Mouse (Mus musculus): ENCODE measurements around the gene Cd2. TPM values are rescaled to one million over a fixed set of nuclear protein-coding genes. Genes with fewer than 3 reads are reported as not detected.

Cd2 gene
- polyA plus RNA-seq, 1 experiment from 2014 or later: 0.14 TPM

DNA sequence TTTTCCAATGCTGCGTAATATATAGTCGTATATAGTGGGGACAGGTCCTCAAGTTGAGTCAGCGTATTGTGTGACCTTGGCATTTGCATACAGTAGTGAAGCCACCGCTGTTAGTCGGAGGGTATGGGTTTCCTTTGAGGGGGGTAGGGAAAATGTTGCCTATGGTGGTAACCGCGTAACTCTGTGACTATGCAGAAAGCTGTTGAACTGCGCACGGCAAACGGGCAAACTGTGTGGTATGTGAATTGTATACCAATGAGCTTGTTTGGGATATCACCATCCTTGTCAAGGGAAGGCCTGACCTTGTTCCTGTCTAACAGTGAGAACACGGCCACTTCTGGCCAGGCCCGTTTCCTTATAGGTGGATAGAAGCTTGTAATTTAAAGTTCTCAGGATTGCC lies 1.9 kb downstream of the Cd2 start:
- 91% methylated on average over 12 of the region's 12 CpGs for WGBS
- no peak for ATAC-seq
- H3K36me3 ChIP-seq (ENCODE audit: control insufficient read depth, insufficient read depth, low read length): no peaks in the 10 kb centered on the region

DNA sequence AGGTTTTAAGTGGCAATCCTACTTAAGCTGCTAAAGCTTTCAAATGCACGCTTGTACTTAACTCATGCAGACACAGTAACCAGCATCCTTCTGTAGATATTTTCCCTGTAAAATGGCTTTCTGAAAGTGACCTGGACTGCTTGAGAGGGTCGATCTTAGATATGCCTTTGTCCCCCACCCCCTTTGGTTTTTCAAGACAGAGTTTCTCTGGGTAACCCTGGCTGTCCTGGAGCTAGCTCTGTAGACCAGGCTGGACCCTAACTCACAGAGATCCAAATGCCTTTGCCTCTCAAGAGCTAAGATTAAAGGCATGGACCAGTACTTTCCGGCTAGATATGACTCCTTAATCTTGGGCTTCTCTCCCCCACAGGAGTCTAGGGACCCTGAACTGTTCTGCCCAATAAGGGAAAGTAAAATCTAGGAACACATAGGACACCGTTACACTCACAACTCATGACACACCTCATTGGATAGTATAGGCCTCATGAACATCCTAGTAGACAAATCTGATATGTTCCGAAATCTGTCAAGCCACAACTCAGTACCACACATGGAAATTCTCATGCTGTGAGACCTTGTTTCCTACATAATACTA lies 2.6 kb downstream of the Cd2 start:
- 92% methylated on average over 5 of the region's 5 CpGs for WGBS
- no peak overlapping the region for H3K27ac ChIP-seq (ENCODE audit: low read depth, low read length)
- no peak for ATAC-seq

More for the DNA sequence above, 1.9 kb downstream of the Cd2 start:
- Histone ChIP-seq H3K4me2 (ENCODE audit: low read length) (no peak overlapping the region), H3K27me3 (replicated peaks; ENCODE audit: control insufficient read depth, insufficient read depth, low read length) (no peaks in the 10 kb centered on the region), H3K27ac (ENCODE audit: low read depth, low read length) (no peak overlapping the region), H3K4me1 (ENCODE audit: control insufficient read depth, insufficient read depth, low read depth, low read length) (peaks cover under 1% of the 10 kb centered on the region; the same call in 1 of the 2 replicates), H3K9ac (ENCODE audit: low read depth, low read length) (no peak overlapping the region), H3K9me3 (ENCODE audit: control insufficient read depth, low read length) (no peaks in the 10 kb centered on the region), H3K4me3 (ENCODE audit: low read length) (no peak overlapping the region)

DNA sequence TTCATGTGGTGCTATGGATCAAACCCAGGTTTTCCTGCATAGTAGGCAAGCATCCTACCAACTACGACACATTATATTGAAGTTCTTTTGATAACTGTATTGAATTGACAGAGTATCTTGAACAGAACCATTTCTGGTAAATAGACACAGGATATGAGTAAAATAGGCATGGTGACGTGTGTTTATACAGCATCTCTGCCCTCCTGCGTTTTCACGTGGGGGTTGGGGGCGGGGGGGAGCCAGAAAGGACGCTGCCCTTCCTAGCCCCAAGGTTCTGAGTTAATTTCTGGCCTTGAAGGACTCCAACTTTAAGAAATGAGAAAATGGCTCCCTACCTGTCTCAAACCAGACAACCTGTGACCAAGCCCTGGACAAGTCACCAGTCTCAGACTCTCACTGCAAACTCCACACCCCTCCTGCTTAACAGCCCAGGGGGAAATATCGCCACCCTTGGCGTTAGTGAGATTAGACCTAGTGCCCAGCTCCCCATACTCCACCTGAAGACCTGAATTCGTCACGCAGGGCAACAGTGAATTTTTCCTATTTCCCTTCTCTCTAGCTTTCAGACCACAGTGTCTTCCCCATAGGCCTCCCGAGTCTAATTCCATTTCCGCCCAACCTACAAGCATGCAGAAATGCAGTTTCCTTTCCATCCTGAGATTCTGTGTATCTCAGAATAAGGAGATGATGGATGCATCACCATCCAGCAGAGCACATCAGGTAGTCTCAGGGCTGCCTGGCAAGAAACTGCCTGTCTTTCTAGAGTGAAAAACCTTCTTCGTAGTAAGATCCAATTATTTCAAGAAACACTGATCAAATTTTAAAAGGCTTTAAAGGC lies 3.7 kb downstream of the Cd2 start:
- H3K36me3 ChIP-seq (ENCODE audit: control insufficient read depth, insufficient read depth, low read length): no peaks in the 10 kb centered on the region
- H3K4me3 ChIP-seq (ENCODE audit: low read length): no peak overlapping the region
- no peaks in the 10 kb centered on the region for H3K27me3 ChIP-seq (replicated peaks; ENCODE audit: control insufficient read depth, insufficient read depth, low read length)
- no peak overlapping the region for H3K9ac ChIP-seq (ENCODE audit: low read depth, low read length)
- ATAC-seq: no peak
- H3K4me1 ChIP-seq (ENCODE audit: control insufficient read depth, insufficient read depth, low read depth, low read length): peaks cover 4% of the 10 kb centered on the region; the same call in 1 of the 2 replicates
- no peak overlapping the region for H3K27ac ChIP-seq (ENCODE audit: low read depth, low read length)
- H3K9me3 ChIP-seq (ENCODE audit: control insufficient read depth, low read length): no peaks in the 10 kb centered on the region
- WGBS: 86% methylated on average over 13 of the region's 13 CpGs
- H3K4me2 ChIP-seq (ENCODE audit: low read length): no peak overlapping the region

More for the DNA sequence above, 2.6 kb downstream of the Cd2 start:
- no peaks in the 10 kb centered on the region for H3K9me3 ChIP-seq (ENCODE audit: control insufficient read depth, low read length)
- no peak overlapping the region for H3K4me2 ChIP-seq (ENCODE audit: low read length)
- no peak overlapping the region for H3K4me3 ChIP-seq (ENCODE audit: low read length)
- H3K9ac ChIP-seq (ENCODE audit: low read depth, low read length): no peak overlapping the region
- no peaks in the 10 kb centered on the region for H3K27me3 ChIP-seq (replicated peaks; ENCODE audit: control insufficient read depth, insufficient read depth, low read length)
- no peaks in the 10 kb centered on the region for H3K36me3 ChIP-seq (ENCODE audit: control insufficient read depth, insufficient read depth, low read length)
- H3K4me1 ChIP-seq (ENCODE audit: control insufficient read depth, insufficient read depth, low read depth, low read length): peaks cover 4% of the 10 kb centered on the region; the same call in 1 of the 2 replicates

DNA sequence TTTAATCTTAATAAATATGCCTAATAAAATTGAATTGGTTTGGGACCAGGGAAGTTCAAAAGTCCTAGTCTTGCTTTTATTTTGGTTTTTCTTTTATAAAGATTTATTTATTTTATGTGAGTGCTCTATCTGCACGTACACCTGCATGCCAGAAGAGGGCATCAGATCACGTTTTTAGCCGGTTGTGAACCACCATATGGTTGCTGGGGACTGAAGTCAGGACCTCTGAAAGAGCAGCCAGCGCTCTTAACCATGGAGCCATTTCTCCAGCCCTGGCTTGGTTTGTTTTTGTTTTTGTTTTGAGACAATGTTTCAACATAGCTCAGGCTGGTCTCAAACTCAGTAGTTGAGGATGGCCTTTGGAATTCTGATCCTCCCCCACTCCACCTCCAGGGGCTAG lies 4.3 kb downstream of the Cd2 start:
- Histone ChIP-seq H3K27me3 (replicated peaks; ENCODE audit: control insufficient read depth, insufficient read depth, low read length) (no peaks in the 10 kb centered on the region), H3K4me1 (ENCODE audit: control insufficient read depth, insufficient read depth, low read depth, low read length) (peaks cover 4% of the 10 kb centered on the region; the same call in 1 of the 2 replicates), H3K4me2 (ENCODE audit: low read length) (no peak overlapping the region), H3K9me3 (ENCODE audit: control insufficient read depth, low read length) (no peaks in the 10 kb centered on the region), H3K4me3 (ENCODE audit: low read length) (no peak overlapping the region), H3K36me3 (ENCODE audit: control insufficient read depth, insufficient read depth, low read length) (no peaks in the 10 kb centered on the region), H3K9ac (ENCODE audit: low read depth, low read length) (no peak overlapping the region), H3K27ac (ENCODE audit: low read depth, low read length) (no peak overlapping the region)
- no peak for ATAC-seq
- WGBS: 82% methylated on average over 4 of the region's 4 CpGs

DNA sequence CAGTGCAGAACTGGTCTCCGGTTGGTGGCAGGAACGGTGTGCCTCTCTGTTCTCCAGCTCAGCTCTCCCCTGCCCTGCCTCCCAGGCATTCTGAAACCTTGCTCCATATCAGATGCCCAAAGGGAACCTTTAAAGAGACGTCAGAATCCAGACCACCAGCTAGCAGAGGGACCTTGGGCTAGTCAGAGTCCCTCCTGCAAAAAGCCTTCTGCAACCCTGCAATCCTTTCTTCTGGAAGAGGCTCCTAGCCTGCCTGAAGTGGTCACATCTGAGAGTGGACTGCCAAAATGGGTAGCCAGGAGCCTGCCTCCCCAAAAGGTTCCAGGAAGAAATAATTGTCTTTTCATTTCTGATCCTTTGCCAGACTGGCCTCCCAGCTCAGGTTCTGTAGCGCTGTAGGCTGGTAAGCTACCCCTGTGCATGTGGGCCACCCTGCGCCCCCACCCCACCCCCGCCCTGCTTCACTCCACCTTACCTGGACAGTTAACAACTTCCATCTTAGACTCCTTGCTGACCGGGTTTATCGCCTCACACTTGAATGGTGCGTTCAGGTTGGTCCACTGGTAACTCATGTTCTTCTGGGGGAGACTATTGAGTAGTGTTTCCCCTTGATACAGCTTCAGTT lies 5.1 kb downstream of the Cd2 start:
- no peak for ATAC-seq
- 93% methylated on average over 9 of the region's 9 CpGs for WGBS
- Histone ChIP-seq H3K9me3 (ENCODE audit: control insufficient read depth, low read length) (no peaks in the 10 kb centered on the region), H3K9ac (ENCODE audit: low read depth, low read length) (no peak overlapping the region), H3K27me3 (replicated peaks; ENCODE audit: control insufficient read depth, insufficient read depth, low read length) (no peaks in the 10 kb centered on the region), H3K4me2 (ENCODE audit: low read length) (no peak overlapping the region), H3K27ac (ENCODE audit: low read depth, low read length) (no peak overlapping the region), H3K4me1 (ENCODE audit: control insufficient read depth, insufficient read depth, low read depth, low read length) (peaks cover 4% of the 10 kb centered on the region; the same call in 1 of the 2 replicates), H3K36me3 (ENCODE audit: control insufficient read depth, insufficient read depth, low read length) (no peaks in the 10 kb centered on the region), H3K4me3 (ENCODE audit: low read length) (no peak overlapping the region)

DNA sequence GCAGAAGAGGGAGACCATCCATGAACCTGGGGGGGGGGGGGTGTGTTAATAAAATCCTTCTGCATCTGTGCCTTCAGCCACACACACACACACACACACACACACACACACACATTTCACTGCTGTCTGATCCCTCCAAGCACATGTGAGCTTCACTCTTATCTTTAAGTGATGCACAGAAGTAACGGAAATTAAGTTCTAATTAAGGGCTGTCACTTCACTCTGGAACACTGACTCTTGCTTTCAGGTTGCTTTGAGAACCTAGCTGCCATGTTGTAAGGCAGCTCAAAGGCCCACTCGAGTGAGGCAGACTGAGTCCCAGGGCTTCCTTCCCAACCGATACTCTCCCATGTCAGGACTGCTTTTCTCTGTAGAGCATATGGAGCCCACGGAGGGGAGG lies 5.9 kb downstream of the Cd2 start:
- Histone ChIP-seq H3K36me3 (ENCODE audit: control insufficient read depth, insufficient read depth, low read length) (no peaks in the 10 kb centered on the region), H3K4me1 (ENCODE audit: control insufficient read depth, insufficient read depth, low read depth, low read length) (peaks cover 4% of the 10 kb centered on the region; the same call in 1 of the 2 replicates), H3K9ac (ENCODE audit: low read depth, low read length) (no peak overlapping the region), H3K4me2 (ENCODE audit: low read length) (no peak overlapping the region), H3K4me3 (ENCODE audit: low read length) (no peak overlapping the region), H3K27me3 (replicated peaks; ENCODE audit: control insufficient read depth, insufficient read depth, low read length) (no peaks in the 10 kb centered on the region), H3K27ac (ENCODE audit: low read depth, low read length) (no peak overlapping the region), H3K9me3 (ENCODE audit: control insufficient read depth, low read length) (no peaks in the 10 kb centered on the region)
- no peak for ATAC-seq
- 63% methylated on average over 4 of the region's 4 CpGs for WGBS

DNA sequence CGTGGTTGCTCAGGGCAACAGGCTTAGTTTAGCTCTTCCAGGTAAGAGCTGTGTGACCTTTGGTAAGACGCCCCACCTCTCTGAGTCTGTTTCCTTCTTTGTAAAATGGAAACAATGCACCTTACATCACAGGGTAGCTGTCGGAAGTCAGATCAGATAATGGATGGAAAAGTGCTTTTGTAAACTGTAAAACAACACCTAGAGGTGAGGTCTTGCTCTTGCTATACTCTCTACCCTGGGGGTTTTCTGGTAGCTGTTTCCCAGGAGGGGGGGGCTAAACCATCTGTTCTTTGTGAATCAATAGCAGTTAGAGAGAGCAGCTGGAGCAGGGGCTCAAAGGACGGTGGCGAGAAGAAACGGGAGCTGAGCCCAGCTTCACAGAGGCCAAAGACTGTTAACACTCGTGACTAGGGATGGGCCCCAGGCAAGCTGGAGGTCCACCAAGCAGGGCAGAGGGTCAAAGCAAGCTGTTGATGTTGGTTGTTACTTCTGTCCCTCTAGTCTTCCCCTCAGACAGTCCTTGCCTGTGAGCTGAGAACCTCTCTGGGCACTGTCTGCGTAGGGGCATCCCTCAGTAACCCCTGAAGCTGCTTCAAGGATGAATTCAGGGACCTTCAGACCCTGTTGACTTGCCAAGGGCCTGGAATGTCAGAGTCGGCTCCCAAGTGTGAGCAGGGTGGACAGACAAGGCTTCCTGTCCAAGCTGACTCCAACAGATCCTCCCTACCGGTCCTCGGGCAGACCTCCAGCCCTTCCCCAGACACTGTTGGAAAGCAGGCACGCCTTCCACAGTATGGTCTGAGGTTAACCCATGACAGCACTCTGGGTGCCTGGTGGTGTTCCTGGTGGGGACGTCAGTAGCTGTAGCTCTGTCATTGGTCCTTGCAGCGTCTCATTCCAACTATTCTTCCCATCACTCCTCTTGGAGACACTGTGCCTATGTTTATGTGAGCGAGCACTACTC lies 7.1 kb downstream of the Cd2 start:
- Histone ChIP-seq H3K27me3 (replicated peaks; ENCODE audit: control insufficient read depth, insufficient read depth, low read length) (no peaks in the 10 kb centered on the region), H3K4me2 (ENCODE audit: low read length) (no peak overlapping the region), H3K9ac (ENCODE audit: low read depth, low read length) (no peak overlapping the region), H3K27ac (ENCODE audit: low read depth, low read length) (no peak overlapping the region; the same call in 1 of the 2 replicates), H3K36me3 (ENCODE audit: control insufficient read depth, insufficient read depth, low read length) (no peaks in the 10 kb centered on the region), H3K4me3 (ENCODE audit: low read length) (no peak overlapping the region), H3K4me1 (ENCODE audit: control insufficient read depth, insufficient read depth, low read depth, low read length) (peaks cover 4% of the 10 kb centered on the region; the same call in 1 of the 2 replicates), H3K9me3 (ENCODE audit: control insufficient read depth, low read length) (no peaks in the 10 kb centered on the region)
- 47% methylated on average over 15 of the region's 15 CpGs for WGBS
- peak; percentile 41; the same call in 1 of the 2 replicates for ATAC-seq

DNA sequence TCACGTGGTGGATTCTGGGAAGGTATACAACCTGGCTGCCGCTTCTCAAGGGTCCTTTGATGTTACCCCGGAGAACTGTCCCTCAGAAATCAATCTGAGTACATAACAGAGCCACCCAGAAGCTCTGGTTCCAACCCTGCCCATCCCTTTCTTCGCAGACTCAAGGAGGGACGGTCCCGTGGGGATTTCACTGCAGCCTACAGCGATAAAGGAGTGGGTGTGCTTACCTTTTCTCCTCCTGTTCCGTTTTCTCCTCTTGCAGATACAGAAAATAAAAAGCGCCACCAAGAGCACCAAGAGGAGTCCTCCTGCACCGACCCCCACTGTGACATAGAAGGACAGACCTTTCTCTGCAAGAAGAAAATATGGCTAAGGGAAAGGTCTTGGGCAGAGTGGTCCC lies 8.2 kb downstream of the Cd2 start:
- H3K9me3 ChIP-seq (ENCODE audit: control insufficient read depth, low read length): no peaks in the 10 kb centered on the region
- H3K4me1 ChIP-seq (ENCODE audit: control insufficient read depth, insufficient read depth, low read depth, low read length): peaks cover 4% of the 10 kb centered on the region; the same call in 1 of the 2 replicates
- no peaks in the 10 kb centered on the region for H3K27me3 ChIP-seq (replicated peaks; ENCODE audit: control insufficient read depth, insufficient read depth, low read length)
- H3K4me3 ChIP-seq (ENCODE audit: low read length): no peak overlapping the region
- WGBS: 85% methylated on average over 10 of the region's 10 CpGs
- H3K36me3 ChIP-seq (ENCODE audit: control insufficient read depth, insufficient read depth, low read length): no peaks in the 10 kb centered on the region
- H3K27ac ChIP-seq (ENCODE audit: low read depth, low read length): no peak overlapping the region
- no peak overlapping the region for H3K9ac ChIP-seq (ENCODE audit: low read depth, low read length)
- H3K4me2 ChIP-seq (ENCODE audit: low read length): no peak overlapping the region
- ATAC-seq: no peak
